23 mouse cellular contexts compared by ENCODE assay signal in genomic region chr11:4207655-4208054, GRCm38 (mm10). TPM values are rescaled to one million over a fixed set of nuclear protein-coding genes. Genes with fewer than 3 reads are reported as not detected.
DNase-seq lines count a peak whose midpoint lies in the region; ATAC-seq and TF ChIP-seq lines count a peak whose summit lies in the region.
"Had no signal": no experiment of that assay in that cellular context is flagged by ENCODE, and none has a peak within 500 bp of the region (broad histone marks: within the 10 kb centered on the region; RNA-seq: fewer than 3 reads in every experiment).

No protein-coding gene starts in this region.

- no peak for TF ChIP-seq EP300 in heart, adult 2 months (IDR thresholded peaks at IDR 0.05; ENCODE audit: insufficient read depth, low read depth, low read length)

- no peaks in the 10 kb centered on the region for H3K27me3 ChIP-seq in heart, adult 2 months (ENCODE audit: control insufficient read depth, insufficient read depth, low read length)
- H3K27me3 ChIP-seq in heart, embryonic 11.5 days (ENCODE audit: control insufficient read depth, insufficient read depth, low read length), result no peaks in the 10 kb centered on the region
- H3K27me3 ChIP-seq: CH12.LX, Patski had no signal

- ATAC-seq in heart, embryonic 11.5 days (replicated peaks; ENCODE audit: insufficient number of reproducible peaks, low FRiP score, low TSS enrichment), result no peak
- ATAC-seq: activated CD4-positive, CD25-positive, alpha-beta regulatory T cell, adult 4 months; CD4-positive, CD25-positive, alpha-beta regulatory T cell, adult 4 months; Patski had no signal

- H3K36me3 ChIP-seq in heart, adult 2 months (ENCODE audit: control insufficient read depth, insufficient read depth, low read length), result peaks cover 6% of the 10 kb centered on the region
- peaks cover 3% of the 10 kb centered on the region; the same call in 1 of the 2 replicates for H3K36me3 ChIP-seq in heart, embryonic 11.5 days (ENCODE audit: control insufficient read depth, insufficient read depth, low read length)

- no peak overlapping the region for H3K9ac ChIP-seq in heart, adult 2 months (ENCODE audit: low read depth, low read length)
- no peak overlapping the region for H3K9ac ChIP-seq in heart, embryonic 11.5 days (ENCODE audit: low read depth, low read length)

- no peaks in the 10 kb centered on the region for H3K9me3 ChIP-seq in heart, embryonic 11.5 days (replicated peaks; ENCODE audit: control insufficient read depth, low read length)
- H3K9me3 ChIP-seq: G1E had no signal

- no peak for TF ChIP-seq POLR2A in heart, adult 2 months (IDR thresholded peaks at IDR 0.05; ENCODE audit: insufficient read depth, low read depth, low read length)

- H3K4me2 ChIP-seq in heart, embryonic 11.5 days, result no peak overlapping the region

- DNase-seq in heart, adult 11 months, result peak; percentile 91
- DNase-seq in heart, postnatal 14 days, result no peak
- no peak for DNase-seq in heart, adult 2 months
- no peak for DNase-seq in layer of hippocampus, postnatal 14 days (ENCODE audit: low spot score in 2 of 2)
- DNase-seq: adrenal gland, adult 2 months; adrenal gland, adult 8-10 months; adrenal gland, postnatal 10 days; adrenal gland, postnatal 14 days; adrenal gland, postnatal 25 days; adrenal gland, postnatal 36 days; B cell, adult 2 months; cerebellum, adult 11 months; cerebellum, adult 11-12 months; cerebellum, adult 18-20 months; cerebellum, adult 2 months had no signal

- 85% methylated on average over 9 of the region's 9 CpGs for WGBS in heart, adult 2 months
- 88% methylated on average over 9 of the region's 9 CpGs for WGBS in heart, embryonic 11.5 days (ENCODE audit: insufficient replicate concordance)

- no peak for TF ChIP-seq CTCF in heart, adult 2 months (IDR thresholded peaks at IDR 0.05)

- H3K4me3 ChIP-seq in heart, adult 2 months, result no peak overlapping the region
- H3K4me3 ChIP-seq in heart, embryonic 11.5 days (ENCODE audit: low read depth, low read length), result no peak overlapping the region
- H3K4me3 ChIP-seq in brown adipose tissue, adult 24 weeks (ENCODE audit: insufficient read depth, low read depth, low read length), result no peak overlapping the region

- H3K27ac ChIP-seq in heart, adult 2 months, result peak overlapping the region; percentile 23
- no peak overlapping the region for H3K27ac ChIP-seq in heart, embryonic 11.5 days (ENCODE audit: low read depth, low read length)
- H3K27ac ChIP-seq in brown adipose tissue, adult 24 weeks (replicated peaks; ENCODE audit: low read depth, low read length), result peak overlapping the region; percentile 67

- intact Hi-C loops in heart, postnatal 14 days (cut with DNase I), result no loop called here
- intact Hi-C loops in heart, adult 2 months (cut with DNase I), result no loop called here

- H3K4me1 ChIP-seq in heart, adult 2 months (ENCODE audit: control insufficient read depth, insufficient read depth, low read length), result peaks cover 31% of the 10 kb centered on the region
- H3K4me1 ChIP-seq in heart, embryonic 11.5 days (ENCODE audit: control insufficient read depth, insufficient read depth, low read length), result peaks cover 8% of the 10 kb centered on the region
- H3K4me1 ChIP-seq in brown adipose tissue, adult 24 weeks (ENCODE audit: control insufficient read depth, insufficient read depth, insufficient read length, low read length), result peaks cover 33% of the 10 kb centered on the region

- H3K79me2 ChIP-seq in heart, adult 2 months (replicated peaks; ENCODE audit: control insufficient read depth, insufficient read depth, low read length), result no peaks in the 10 kb centered on the region

RNA-seq across cellular contexts. Expression of gene Castor1, which starts 10.4 kb away (rescaled TPM):
- total RNA-seq in heart, postnatal 14 days (2021), result 10 to 100 TPM in 1 of 2 experiments, 1 to 10 TPM in 1; 8.3 to 11.4 TPM
- 1 to 10 TPM; 4.0 to 5.9 TPM for total RNA-seq in heart, adult 2 months (2021)
- 10.7 and 13.5 TPM in 2 replicates for polyA plus RNA-seq in heart, adult 2 months (2012; rRNA removed)
- polyA plus RNA-seq in heart, embryonic 11.5 days (2014; fragmentation: Nextera tagmentation; extraction: Ambion mirVana), result 2.2 and 2.5 TPM in 2 replicates
- 2.4 and 3.4 TPM in 2 replicates for polyA plus RNA-seq in brown adipose tissue, adult 24 weeks (2012; ENCODE audit: insufficient read depth, insufficient read length, missing spikeins)
- total RNA-seq in layer of hippocampus, postnatal 14 days (2021), result 1 to 10 TPM; 6.3 to 9.1 TPM

RNA-seq across cellular contexts. Expression of gene Tbc1d10a, which starts 21.1 kb away (rescaled TPM):
- 10 to 100 TPM; 14.5 to 14.7 TPM for total RNA-seq in heart, postnatal 14 days (2021)
- total RNA-seq in heart, adult 2 months (2021), result 10 to 100 TPM; 10.1 to 10.7 TPM
- 17.3 and 22.3 TPM in 2 replicates for polyA plus RNA-seq in heart, adult 2 months (2012; rRNA removed)
- 8.5 and 10.1 TPM in 2 replicates for polyA plus RNA-seq in heart, embryonic 11.5 days (2014; fragmentation: Nextera tagmentation; extraction: Ambion mirVana)
- 2.4 and 2.9 TPM in 2 replicates for polyA plus RNA-seq in brown adipose tissue, adult 24 weeks (2012; ENCODE audit: insufficient read depth, insufficient read length, missing spikeins)
- total RNA-seq in layer of hippocampus, postnatal 14 days (2021), result 10 to 100 TPM; 29.4 to 30.6 TPM

RNA-seq across cellular contexts. Expression of gene Osm, which starts 28.6 kb away (rescaled TPM):
- under 1 TPM in 1 of 2 experiments, not detected in 1; 0.10 TPM for total RNA-seq in heart, postnatal 14 days (2021)
- under 1 TPM; 0.13 to 0.14 TPM for total RNA-seq in heart, adult 2 months (2021)
- polyA plus RNA-seq in heart, adult 2 months (2012; rRNA removed), result 0.14 and 0.15 TPM in 2 replicates
- 0.10 and 0.11 TPM in 2 replicates for polyA plus RNA-seq in heart, embryonic 11.5 days (2014; fragmentation: Nextera tagmentation; extraction: Ambion mirVana)
- not detected in 2 replicates for polyA plus RNA-seq in brown adipose tissue, adult 24 weeks (2012; ENCODE audit: insufficient read depth, insufficient read length, missing spikeins)
- total RNA-seq in layer of hippocampus, postnatal 14 days (2021), result not detected
- total RNA-seq: adrenal gland, postnatal 14 days; adrenal gland, postnatal 25 days had no signal
- polyA plus RNA-seq: C2C12, Patski had no signal

RNA-seq across cellular contexts. Expression of gene Sf3a1, which starts 47.5 kb away (rescaled TPM):
- total RNA-seq in heart, postnatal 14 days (2021), result 10 to 100 TPM; 38.4 to 46.7 TPM
- total RNA-seq in heart, adult 2 months (2021), result 10 to 100 TPM; 37.2 to 38.7 TPM
- polyA plus RNA-seq in heart, adult 2 months (2012; rRNA removed), result 17.9 and 23.4 TPM in 2 replicates
- polyA plus RNA-seq in heart, embryonic 11.5 days (2014; fragmentation: Nextera tagmentation; extraction: Ambion mirVana), result 44.7 and 47.9 TPM in 2 replicates
- 7.3 and 13.4 TPM in 2 replicates for polyA plus RNA-seq in brown adipose tissue, adult 24 weeks (2012; ENCODE audit: insufficient read depth, insufficient read length, missing spikeins)
- total RNA-seq in layer of hippocampus, postnatal 14 days (2021), result 10 to 100 TPM; 68.8 to 72.5 TPM

RNA-seq across cellular contexts. Expression of gene Ccdc157, which starts 47.6 kb away (rescaled TPM):
- total RNA-seq in heart, postnatal 14 days (2021), result 1 to 10 TPM; 5.6 to 7.4 TPM
- 1 to 10 TPM; 4.5 to 4.6 TPM for total RNA-seq in heart, adult 2 months (2021)
- polyA plus RNA-seq in heart, adult 2 months (2012; rRNA removed), result 6.7 and 9.9 TPM in 2 replicates
- polyA plus RNA-seq in heart, embryonic 11.5 days (2014; fragmentation: Nextera tagmentation; extraction: Ambion mirVana), result 2.2 and 2.6 TPM in 2 replicates
- polyA plus RNA-seq in brown adipose tissue, adult 24 weeks (2012; ENCODE audit: insufficient read depth, insufficient read length, missing spikeins), result 1.7 and 2.1 TPM in 2 replicates
- 10 to 100 TPM; 13.0 to 13.1 TPM for total RNA-seq in layer of hippocampus, postnatal 14 days (2021)
